Mouse (Mus musculus) neural tube, embryonic 11.5 days (tissue): ENCODE results near the gene Bend7. TPM values are rescaled to one million over a fixed set of nuclear protein-coding genes. Genes with fewer than 3 reads are reported as not detected.

Source experiments
- ATAC-seq: fragments of 200-750 bp; cut with Nextera tagmentation; 2 replicates; pipeline ENCODE4 v1.8.0; 2017; ENCODE audit warnings: moderate number of reproducible peaks, mild to moderate bottlenecking, moderate TSS enrichment, moderate library complexity; ENCODE audit not compliant: insufficient read depth, low FRiP score, low TSS enrichment
- DNase-seq: peaks from one replicate; pipeline ENCODE4 v3.0.0-alpha.2; 2015; ENCODE audit warnings: low spot score
- H3K27ac ChIP-seq: fragments of 300-500 bp; sonication (generic); 2 replicates; pipeline ENCODE4 v1.5.1; 2014; ENCODE audit warnings: low read depth, mild to moderate bottlenecking, low read length
- H3K27me3 ChIP-seq: fragments of 300-500 bp; sonication (generic); 2 replicates; pipeline ENCODE4 v1.6.1; 2014; ENCODE audit warnings: mild to moderate bottlenecking, low read length, mixed read lengths; ENCODE audit not compliant: control insufficient read depth, insufficient read depth
- H3K36me3 ChIP-seq: fragments of 300-500 bp; sonication (generic); 2 replicates; pipeline ENCODE4 v1.6.1; 2014; ENCODE audit warnings: mild to moderate bottlenecking, low read length, moderate library complexity, mixed read lengths; ENCODE audit not compliant: control insufficient read depth, insufficient read depth
- H3K4me1 ChIP-seq: fragments of 300-500 bp; sonication (generic); 2 replicates; pipeline ENCODE4 v1.6.1; 2014; ENCODE audit warnings: low read length, mixed read lengths; ENCODE audit not compliant: control insufficient read depth, insufficient read depth
- H3K4me2 ChIP-seq: fragments of 300-500 bp; sonication (generic); 2 replicates; pipeline ENCODE4 v1.6.1; 2014; ENCODE audit warnings: low read depth, mild to moderate bottlenecking, moderate library complexity
- H3K4me3 ChIP-seq: fragments of 300-500 bp; sonication (generic); 2 replicates; pipeline ENCODE4 v1.5.1; 2014; ENCODE audit warnings: low read depth, low read length
- H3K9ac ChIP-seq: fragments of 300-500 bp; sonication (generic); 2 replicates; pipeline ENCODE4 v1.6.1; 2014; ENCODE audit warnings: mild to moderate bottlenecking, low read length
- H3K9me3 ChIP-seq: fragments of 300-500 bp; sonication (generic); 2 replicates; pipeline ENCODE4 v1.6.1; 2016; ENCODE audit warnings: low read length; ENCODE audit not compliant: control insufficient read depth
- WGBS: fragments of 180-500 bp; shearing (Covaris S2); extraction: QIAGEN DNeasy Blood & Tissue Kit; methylation state at CpG from one replicate; pipeline ENCODE4 v1.1.7; 2014; 5-methylcytosine and 5-hydroxymethylcytosine counted together
- polyA plus RNA-seq: library from polyadenylated mRNA; unstranded; fragments of >200 nt; fragmentation: Nextera tagmentation; extraction: Ambion mirVana; gene quantifications from 2 replicates; pipeline ENCODE4 v1.2.1, GENCODE M21; 2014

Bend7 gene
- 3.9 and 4.0 TPM in 2 replicates for polyA plus RNA-seq

DNA sequence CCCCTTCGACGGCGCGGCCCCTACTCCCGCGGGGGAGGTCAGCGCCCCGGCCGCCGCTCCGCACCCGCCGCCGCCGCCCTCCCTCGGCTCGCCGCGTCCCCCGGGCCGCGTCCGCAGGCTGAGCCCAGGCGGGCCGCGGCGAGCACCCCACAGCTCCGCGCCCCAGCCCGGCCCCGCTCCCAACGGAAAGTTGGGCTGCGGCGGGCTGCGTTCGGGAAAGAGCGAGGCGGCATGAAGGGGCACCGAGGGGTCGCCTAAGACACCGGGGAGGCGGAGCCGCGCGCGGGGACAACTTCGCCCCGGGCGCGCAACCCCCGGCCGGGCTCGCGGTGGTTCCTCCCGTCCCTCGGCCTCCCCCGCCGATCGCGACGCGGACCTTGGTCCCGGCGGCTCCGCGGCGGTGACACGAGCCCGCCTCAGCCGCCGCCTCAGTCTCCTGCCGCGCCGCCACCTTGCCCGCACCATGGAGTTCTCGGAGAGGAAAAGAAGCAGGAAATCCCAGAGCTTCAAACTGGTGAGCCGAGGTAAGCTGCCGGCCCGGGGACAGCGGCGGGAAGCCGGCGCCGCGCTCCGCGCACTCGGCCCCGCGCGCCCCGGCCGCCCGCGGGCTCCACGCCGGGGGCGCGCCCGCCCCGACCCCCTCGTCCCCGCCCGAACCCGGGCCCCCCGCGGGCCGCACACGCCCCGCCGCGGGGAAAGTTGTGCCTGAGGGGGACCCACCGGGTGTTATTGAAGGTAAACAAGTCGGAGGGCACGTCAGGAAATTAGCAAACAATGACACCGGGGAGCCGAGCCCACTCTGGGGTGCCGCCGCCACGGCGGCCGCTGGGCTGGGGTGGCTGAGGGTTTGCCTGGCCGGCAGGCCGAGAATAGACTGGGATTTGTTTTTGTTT, at the start of gene Bend7:
Bend7 (plus strand) TSS at position 63 of the 893 bp plus-strand sequence.
- peak within 1 kb of the TSS; percentile 75 for H3K27ac ChIP-seq
- H3K36me3 ChIP-seq: no peaks in the 10 kb centered on the region
- peak within 1 kb of the TSS; percentile 68 for H3K4me2 ChIP-seq
- H3K27me3 ChIP-seq: no peaks in the 10 kb centered on the region; the same call in 1 of the 2 replicates
- H3K9ac ChIP-seq: peak within 1 kb of the TSS; percentile 83
- WGBS: under 1% methylated on average over 50 of the region's 124 CpGs
- no peaks in the 10 kb centered on the region for H3K9me3 ChIP-seq
- peaks cover 4% of the 10 kb centered on the region; the same call in 1 of the 2 replicates for H3K4me1 ChIP-seq
- peak; percentile 83 for ATAC-seq
- peak within 1 kb of the TSS; percentile 82 for H3K4me3 ChIP-seq
- peak; percentile 69 for DNase-seq

DNA sequence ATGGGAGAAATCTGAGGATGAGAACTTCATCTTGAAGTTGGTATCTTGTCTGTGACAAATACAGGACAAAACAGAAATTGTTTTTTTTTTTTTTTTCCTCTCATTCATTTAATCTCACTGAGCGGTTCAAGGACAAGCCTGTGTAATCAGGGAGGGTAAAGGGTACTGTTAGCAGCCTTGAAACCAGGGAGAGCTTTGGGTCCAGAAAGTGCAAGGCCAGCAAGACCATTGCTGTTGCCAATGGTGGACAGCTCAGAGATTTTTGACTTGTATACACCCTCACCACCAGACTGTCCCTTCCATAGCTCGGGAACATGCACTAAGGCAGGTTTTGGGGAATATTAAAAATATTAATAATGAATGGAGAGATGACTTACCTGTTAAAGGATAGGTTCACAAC, 49.0 kb upstream of the Bend7 start:
- Histone ChIP-seq H3K36me3 (no peaks in the 10 kb centered on the region), H3K9ac (no peak overlapping the region), H3K4me3 (no peak overlapping the region), H3K27me3 (no peaks in the 10 kb centered on the region), H3K4me1 (no peaks in the 10 kb centered on the region), H3K27ac (no peak overlapping the region), H3K9me3 (no peaks in the 10 kb centered on the region), H3K4me2 (no peak overlapping the region)
- DNase-seq (no peak), ATAC-seq (no peak)
- WGBS: 69% methylated on average over 2 of the region's 2 CpGs

DNA sequence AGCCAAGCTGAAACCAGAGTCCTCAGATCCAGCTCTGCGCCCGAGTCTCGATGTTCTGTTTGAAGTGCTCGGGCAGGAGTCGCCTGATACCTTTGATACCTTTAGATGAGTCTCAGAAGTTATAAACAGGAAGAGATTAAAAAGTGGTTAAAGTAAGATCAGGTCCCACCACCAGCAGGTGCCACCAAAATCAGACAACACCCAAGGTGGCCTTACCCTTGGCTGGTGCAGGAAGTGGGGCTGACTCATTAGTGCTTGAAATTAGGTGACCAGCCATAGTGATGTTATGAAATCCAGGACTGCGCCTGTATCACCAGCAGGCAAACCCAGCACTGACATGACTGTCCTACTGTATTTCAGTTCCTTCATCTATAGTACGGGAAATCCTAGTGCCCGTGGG, 47.9 kb upstream of the Bend7 start:
- Histone ChIP-seq H3K9ac (no peak overlapping the region), H3K4me2 (no peak overlapping the region), H3K4me3 (no peak overlapping the region), H3K4me1 (no peaks in the 10 kb centered on the region), H3K27me3 (no peaks in the 10 kb centered on the region), H3K9me3 (no peaks in the 10 kb centered on the region), H3K36me3 (no peaks in the 10 kb centered on the region), H3K27ac (no peak overlapping the region)
- ATAC-seq: no peak
- 94% methylated on average over 8 of the region's 8 CpGs for WGBS
- no peak for DNase-seq

DNA sequence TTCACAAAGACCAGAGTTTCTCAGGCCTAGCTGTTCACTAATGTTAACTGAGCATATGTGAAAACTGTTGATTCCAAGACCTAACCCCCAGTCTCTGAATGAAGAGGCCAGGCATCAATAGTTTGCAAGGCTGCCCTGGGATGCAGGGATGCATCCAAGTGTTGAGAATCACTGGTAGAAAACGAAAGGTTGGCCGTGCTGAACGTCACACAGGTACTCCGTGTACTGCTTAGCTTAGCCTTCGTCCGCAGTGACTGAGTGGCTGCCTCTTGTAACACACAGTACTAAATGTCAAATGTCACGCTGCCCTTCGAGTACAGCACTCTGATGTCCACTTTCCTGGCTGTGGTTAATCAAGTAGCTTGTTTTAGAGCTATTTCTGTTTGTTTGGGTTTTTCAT, 46.0 kb upstream of the Bend7 start:
- Histone ChIP-seq H3K4me2 (no peak overlapping the region), H3K27me3 (no peaks in the 10 kb centered on the region), H3K4me3 (no peak overlapping the region), H3K36me3 (no peaks in the 10 kb centered on the region), H3K9me3 (no peaks in the 10 kb centered on the region), H3K9ac (no peak overlapping the region), H3K27ac (no peak overlapping the region), H3K4me1 (no peaks in the 10 kb centered on the region)
- no peak for ATAC-seq
- no peak for DNase-seq
- WGBS: 89% methylated on average over 8 of the region's 8 CpGs

DNA sequence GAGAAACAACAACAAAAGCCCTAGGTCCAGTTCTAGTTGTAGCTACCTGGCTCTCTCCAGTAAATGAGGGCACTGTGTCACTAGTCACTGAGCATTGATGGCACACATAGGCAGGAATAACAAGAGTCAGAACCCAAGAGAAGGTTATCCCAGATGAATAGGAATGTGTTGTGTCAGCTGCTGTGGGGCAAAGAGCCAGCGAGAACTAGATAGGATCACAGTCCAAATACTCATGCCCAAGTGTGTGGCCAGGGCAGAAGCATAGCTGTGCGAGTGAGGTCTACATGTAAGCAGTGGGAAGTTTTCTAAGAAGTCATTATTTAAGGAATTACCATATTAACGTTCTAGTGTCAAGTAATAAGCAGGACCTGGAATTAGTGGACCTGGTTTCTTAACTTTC, 37.7 kb upstream of the Bend7 start:
- Histone ChIP-seq H3K4me1 (no peaks in the 10 kb centered on the region), H3K27ac (no peak overlapping the region), H3K9ac (no peak overlapping the region), H3K4me3 (no peak overlapping the region), H3K4me2 (no peak overlapping the region), H3K27me3 (no peaks in the 10 kb centered on the region), H3K36me3 (no peaks in the 10 kb centered on the region), H3K9me3 (no peaks in the 10 kb centered on the region)
- no peak for DNase-seq
- 89% methylated on average over 3 of the region's 3 CpGs for WGBS
- no peak for ATAC-seq

DNA sequence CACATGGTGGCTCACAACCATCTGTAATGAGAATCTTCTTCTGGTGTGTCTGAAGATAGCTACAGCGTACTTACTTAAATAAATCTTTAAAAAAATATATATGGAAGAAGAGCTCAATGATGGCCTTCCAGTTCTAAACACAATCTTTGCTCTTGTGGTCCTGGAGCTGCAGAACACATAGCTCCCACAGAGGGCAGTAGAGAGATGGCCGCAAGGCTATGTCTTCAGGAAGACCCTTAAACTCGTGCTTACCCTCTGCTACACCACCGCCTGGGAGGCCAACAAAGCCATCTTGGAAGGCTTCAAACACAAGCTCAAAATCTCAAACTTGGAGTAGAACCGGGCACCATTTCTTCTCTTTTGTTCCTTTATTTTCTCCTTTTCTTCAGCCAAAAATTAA, 6.4 kb upstream of the Bend7 start:
- H3K9me3 ChIP-seq: no peaks in the 10 kb centered on the region
- H3K4me2 ChIP-seq: no peak overlapping the region
- ATAC-seq: no peak
- H3K27ac ChIP-seq: no peak overlapping the region
- no peak for DNase-seq
- no peaks in the 10 kb centered on the region for H3K36me3 ChIP-seq
- no peak overlapping the region for H3K9ac ChIP-seq
- no peaks in the 10 kb centered on the region for H3K27me3 ChIP-seq
- H3K4me1 ChIP-seq: no peaks in the 10 kb centered on the region
- no peak overlapping the region for H3K4me3 ChIP-seq
- 46% methylated on average over 5 of the region's 5 CpGs for WGBS

DNA sequence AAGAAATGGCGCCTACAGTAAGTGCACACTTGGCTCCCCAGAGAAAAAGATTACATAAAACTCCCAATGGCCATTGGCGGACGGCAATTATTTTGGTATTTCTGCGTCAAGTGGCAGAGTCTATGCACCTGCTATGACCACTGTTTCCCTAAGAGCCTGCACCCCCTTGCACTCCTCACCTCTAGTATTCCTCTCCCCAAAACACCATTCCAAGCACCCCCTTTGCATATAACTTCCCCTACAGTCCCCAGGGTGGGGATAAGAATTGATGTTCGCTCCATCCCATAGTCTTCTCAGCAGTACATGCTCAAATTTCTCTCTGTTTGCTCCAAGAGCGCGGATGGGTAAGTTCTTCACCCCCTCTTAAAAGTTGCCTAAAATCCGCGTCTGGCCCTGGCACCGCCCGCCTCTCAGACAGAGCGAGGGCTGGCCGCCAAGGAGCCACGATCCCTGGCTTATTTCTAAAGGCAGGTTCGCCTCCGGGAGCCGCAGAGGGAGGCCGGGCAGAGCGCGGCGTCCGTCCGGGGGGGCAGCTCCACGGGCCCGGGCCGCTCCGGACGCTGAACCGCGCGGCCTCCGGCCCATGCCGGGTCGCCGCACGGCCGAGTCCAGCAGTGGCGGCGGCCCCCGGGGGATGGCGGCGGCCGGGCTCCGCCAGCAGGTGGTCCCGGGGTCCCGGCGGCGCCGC, 406 bp upstream of the Bend7 start:
- DNase-seq (peak; percentile 18), ATAC-seq (peak; percentile 83)
- H3K27me3 ChIP-seq: no peaks in the 10 kb centered on the region; the same call in 1 of the 2 replicates
- H3K36me3 ChIP-seq: no peaks in the 10 kb centered on the region
- H3K9me3 ChIP-seq: no peaks in the 10 kb centered on the region
- peak overlapping the region; percentile 75; the same call in 1 of the 2 replicates for H3K27ac ChIP-seq
- peak overlapping the region; percentile 82 for H3K4me3 ChIP-seq
- peak overlapping the region; percentile 68 for H3K4me2 ChIP-seq
- peaks cover 4% of the 10 kb centered on the region; the same call in 1 of the 2 replicates for H3K4me1 ChIP-seq
- peak overlapping the region; percentile 83 for H3K9ac ChIP-seq
- 2% methylated on average over 49 of the region's 49 CpGs for WGBS

DNA sequence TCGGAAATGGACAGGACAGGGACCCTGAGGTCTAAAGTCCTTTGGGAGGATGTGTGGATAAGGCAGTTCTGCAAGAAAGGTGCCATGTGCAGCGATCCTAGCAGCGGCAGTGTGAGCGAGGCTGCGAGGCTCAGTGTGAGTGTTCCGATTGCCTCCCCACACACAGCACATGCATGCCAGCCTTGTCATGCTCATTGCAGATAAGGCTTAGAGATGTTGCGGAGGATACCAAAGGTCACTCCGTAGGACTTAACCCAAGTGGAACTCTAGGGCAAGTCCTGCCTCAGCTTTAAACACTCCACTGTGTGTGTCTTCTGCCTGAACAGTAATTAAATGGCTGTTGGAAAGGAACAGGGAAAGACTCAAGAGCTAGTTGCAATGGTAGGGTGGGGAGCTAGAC, 5.5 kb downstream of the Bend7 start:
- Histone ChIP-seq H3K4me3 (no peak overlapping the region), H3K36me3 (no peaks in the 10 kb centered on the region), H3K27me3 (no peaks in the 10 kb centered on the region), H3K4me1 (peaks cover 4% of the 10 kb centered on the region; the same call in 1 of the 2 replicates), H3K9me3 (no peaks in the 10 kb centered on the region), H3K9ac (no peak overlapping the region), H3K4me2 (no peak overlapping the region), H3K27ac (no peak overlapping the region)
- ATAC-seq (no peak), DNase-seq (no peak)
- 90% methylated on average over 8 of the region's 8 CpGs for WGBS
